Mouse (Mus musculus) heart, embryonic 15.5 days (tissue): ENCODE results near the gene Gm3371. TPM values are rescaled to one million over a fixed set of nuclear protein-coding genes. Genes with fewer than 3 reads are reported as not detected.
"Not testable (repeated sequence)": the region's sequence is repeated elsewhere in the genome, so short reads cannot be mapped to it uniquely, and the experiment has no call there.

Source experiments
- ATAC-seq: fragments of 200-750 bp; cut with Nextera tagmentation; replicated peaks from 2 replicates; pipeline ENCODE4 v1.8.0; 2017; ENCODE audit warnings: low read depth, moderate TSS enrichment; ENCODE audit not compliant: insufficient number of reproducible peaks, insufficient read depth, low FRiP score
- H3K27ac ChIP-seq: fragments of 300-500 bp; sonication (generic); 2 replicates; pipeline ENCODE4 v1.5.1; 2015; ENCODE audit warnings: mild to moderate bottlenecking, inconsistent platforms
- H3K27me3 ChIP-seq: fragments of 300-500 bp; sonication (generic); 2 replicates; pipeline ENCODE4 v1.6.1; 2015; ENCODE audit warnings: inconsistent platforms
- H3K36me3 ChIP-seq: fragments of 300-500 bp; sonication (generic); 2 replicates; pipeline ENCODE4 v1.6.1; 2015; ENCODE audit warnings: mild to moderate bottlenecking, inconsistent platforms
- H3K4me1 ChIP-seq: fragments of 300-500 bp; sonication (generic); replicated peaks from 2 replicates; pipeline ENCODE4 v1.6.1; 2015; ENCODE audit warnings: inconsistent platforms
- H3K4me2 ChIP-seq: fragments of 300-500 bp; sonication (generic); 2 replicates; pipeline ENCODE4 v1.6.1; 2015; ENCODE audit warnings: inconsistent platforms, mild to moderate bottlenecking, moderate library complexity
- H3K4me3 ChIP-seq: fragments of 300-500 bp; sonication (generic); 2 replicates; pipeline ENCODE4 v1.5.1; 2015; ENCODE audit warnings: mild to moderate bottlenecking, inconsistent platforms
- H3K9ac ChIP-seq: fragments of 300-500 bp; sonication (generic); 2 replicates; pipeline ENCODE4 v1.6.1; 2015; ENCODE audit warnings: mild to moderate bottlenecking, inconsistent platforms
- H3K9me3 ChIP-seq: fragments of 300-500 bp; sonication (generic); replicated peaks from 2 replicates; pipeline ENCODE4 v1.6.1; 2016; ENCODE audit warnings: inconsistent platforms
- WGBS: fragments of 180-500 bp; shearing (Covaris S2); methylation state at CpG from one replicate; pipeline ENCODE4 v1.1.7; 2015; ENCODE audit warnings: mixed read lengths; 5-methylcytosine and 5-hydroxymethylcytosine counted together
- polyA plus RNA-seq: library from polyadenylated mRNA; unstranded; fragments of >200 nt; fragmentation: Nextera tagmentation; extraction: Ambion mirVana; gene quantifications from 2 replicates; pipeline ENCODE4 v1.2.1, GENCODE M21; 2015

The Gm3371 gene
- not detected in 2 replicates for polyA plus RNA-seq

GRCm38 (mm10) chr14:44410588-44410987 is at the start of gene Gm3371:
TSS of gene Gm3371 (minus strand) at chr14:44410688.
- not testable (repeated sequence) for ATAC-seq, H3K4me3 ChIP-seq, H3K27ac ChIP-seq, H3K9ac ChIP-seq, H3K27me3 ChIP-seq, H3K36me3 ChIP-seq, H3K9me3 ChIP-seq, H3K4me2 ChIP-seq, H3K4me1 ChIP-seq
- WGBS = no CpG with 5 or more reads among the region's 2 CpGs

DNA sequence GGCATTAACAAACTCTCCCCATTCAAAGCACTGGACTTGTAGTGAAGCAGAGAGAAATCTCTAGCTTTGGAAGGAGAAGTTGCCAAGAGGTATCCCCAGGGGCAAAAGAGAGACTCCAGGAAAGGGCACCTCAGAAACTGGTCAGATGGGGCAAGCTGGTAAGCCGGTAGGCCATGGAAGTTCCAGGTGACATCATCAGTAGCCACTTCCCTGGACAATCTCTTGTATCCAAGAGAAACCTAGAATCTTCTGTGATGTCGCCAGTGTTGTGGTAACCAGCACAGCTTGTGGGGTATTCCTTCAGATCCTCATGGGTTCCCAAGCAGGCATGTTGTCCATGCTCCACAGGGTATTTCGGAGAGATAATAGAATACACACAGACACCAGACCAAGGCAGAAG is 22.8 kb upstream of the Gm3371 start, which contains the start of gene Gm8232:
Gene Gm8232 (plus strand): TSS at position 301 of the 400 bp plus-strand sequence.
- 75% methylated on average over 3 of the region's 3 CpGs for WGBS
- ATAC-seq = not testable (repeated sequence)

GRCm38 (mm10) chr14:44384233-44384632 is 26.3 kb downstream of the Gm3371 start:
- 77% methylated on average over 4 of the region's 4 CpGs for WGBS
- not testable (repeated sequence) for H3K9ac ChIP-seq, H3K4me1 ChIP-seq, H3K27me3 ChIP-seq, ATAC-seq, H3K36me3 ChIP-seq, H3K4me3 ChIP-seq, H3K4me2 ChIP-seq, H3K9me3 ChIP-seq, H3K27ac ChIP-seq

More for the DNA sequence above, 22.8 kb upstream of the Gm3371 start, which contains the start of gene Gm8232:
- H3K4me3 ChIP-seq, H3K4me1 ChIP-seq, H3K9me3 ChIP-seq, H3K9ac ChIP-seq, H3K36me3 ChIP-seq, H3K27ac ChIP-seq, H3K4me2 ChIP-seq, H3K27me3 ChIP-seq: not testable (repeated sequence)

- 81% methylated on average over 4 of the region's 4 CpGs for WGBS
- not testable (repeated sequence) for H3K27me3 ChIP-seq, H3K9me3 ChIP-seq, H3K36me3 ChIP-seq, H3K9ac ChIP-seq, H3K4me3 ChIP-seq, H3K27ac ChIP-seq, ATAC-seq, H3K4me2 ChIP-seq, H3K4me1 ChIP-seq
These were observed 45.4 kb downstream of the Gm3371 start, which contains the start of gene Gm8229 for GRCm38 (mm10) chr14:44365057-44365456. TSS of gene Gm8229 (plus strand) at chr14:44365357.

- not testable (repeated sequence) for H3K4me3 ChIP-seq, H3K27me3 ChIP-seq, H3K36me3 ChIP-seq, H3K9me3 ChIP-seq, H3K27ac ChIP-seq, H3K9ac ChIP-seq, H3K4me1 ChIP-seq, ATAC-seq, H3K4me2 ChIP-seq
These were observed 48.2 kb downstream of the Gm3371 start for GRCm38 (mm10) chr14:44362301-44362700.

DNA sequence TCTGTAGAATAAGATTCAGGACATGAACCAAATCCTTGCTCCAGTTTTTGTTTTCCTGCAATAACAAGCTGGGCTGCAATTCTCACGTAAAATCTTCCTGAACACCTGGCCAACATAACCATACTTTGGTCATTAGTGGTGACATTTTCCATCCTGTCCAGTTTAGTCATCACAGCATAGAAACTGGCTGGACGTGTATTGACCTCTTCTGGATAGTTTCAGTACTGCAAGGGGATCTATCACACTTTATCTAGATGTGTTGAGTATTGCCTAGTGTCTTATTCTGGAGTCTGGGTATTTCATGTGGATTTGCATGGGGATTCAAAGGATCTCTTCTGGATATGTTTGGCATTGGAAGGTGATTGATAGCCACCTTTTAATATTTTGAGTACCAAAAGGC is 49.1 kb downstream of the Gm3371 start:
- H3K36me3 ChIP-seq, H3K4me2 ChIP-seq, ATAC-seq, H3K4me3 ChIP-seq, H3K27ac ChIP-seq, H3K27me3 ChIP-seq, H3K9ac ChIP-seq, H3K4me1 ChIP-seq, H3K9me3 ChIP-seq: not testable (repeated sequence)
- 33% methylated on average over 2 of the region's 2 CpGs for WGBS

Other genes starting within 250 kb of the Gm3371 start
- not detected in 2 replicates for gene Gm8212, start 213.0 kb downstream of the Gm3371 start, polyA plus RNA-seq
- gene 4930503E14Rik, start 197.4 kb downstream of the Gm3371 start, polyA plus RNA-seq = not detected in 2 replicates
- gene Gm8220, start 125.1 kb downstream of the Gm3371 start, polyA plus RNA-seq = not detected in 2 replicates
- gene Gm5930, start 72.1 kb downstream of the Gm3371 start, polyA plus RNA-seq = not detected in 2 replicates
- not detected in 2 replicates for gene Gm8229, start 45.3 kb downstream of the Gm3371 start, polyA plus RNA-seq
- not detected in 2 replicates for gene Gm8232, start 22.9 kb upstream of the Gm3371 start, polyA plus RNA-seq
- not detected in 2 replicates for gene BC061237, start 81.8 kb upstream of the Gm3371 start, polyA plus RNA-seq
- gene Gm17093, start 107.6 kb upstream of the Gm3371 start, polyA plus RNA-seq = not detected in 2 replicates
- not detected in 2 replicates for gene Gm8247, start 172.5 kb upstream of the Gm3371 start, polyA plus RNA-seq
- gene Gm5624, start 217.2 kb upstream of the Gm3371 start, polyA plus RNA-seq = not detected in 2 replicates